Mouse (Mus musculus) embryo, embryonic 10.5 days (tissue): ENCODE results near the gene Mast3.
A peak's percentile ranks its signal among the peaks of the same experiment; 100 is the strongest.
"Not testable (repeated sequence)": the region's sequence is repeated elsewhere in the genome, so short reads cannot be mapped to it uniquely, and the experiment has no call there.

Experiments used
- DNase-seq: peaks from one replicate; pipeline ENCODE4 v3.0.0-alpha.2; 2015; ENCODE audit warnings: low spot score

The Mast3 gene

GRCm38 (mm10) chr8:70834071-70834470 lies 29.2 kb upstream of the Mast3 start:
- no peak for DNase-seq

- no peak for DNase-seq
These were observed 28.7 kb upstream of the Mast3 start for GRCm38 (mm10) chr8:70833520-70833919.

GRCm38 (mm10) chr8:70833018-70833482 lies 28.2 kb upstream of the Mast3 start:
- DNase-seq = no peak

- no peak for DNase-seq
These were observed 27.5 kb upstream of the Mast3 start for GRCm38 (mm10) chr8:70832371-70832770.

GRCm38 (mm10) chr8:70831517-70831916 lies 26.7 kb upstream of the Mast3 start:
- DNase-seq = no peak

GRCm38 (mm10) chr8:70827796-70828195 lies 22.9 kb upstream of the Mast3 start:
- no peak for DNase-seq

GRCm38 (mm10) chr8:70827010-70827409 lies 22.2 kb upstream of the Mast3 start:
- no peak for DNase-seq

- DNase-seq = no peak
These were observed 21.0 kb upstream of the Mast3 start for GRCm38 (mm10) chr8:70825816-70826215.

GRCm38 (mm10) chr8:70823802-70824201 lies 18.9 kb upstream of the Mast3 start:
- no peak for DNase-seq

GRCm38 (mm10) chr8:70822594-70822993 lies 17.7 kb upstream of the Mast3 start:
- not testable (repeated sequence) for DNase-seq

- DNase-seq = no peak
These were observed 17.1 kb upstream of the Mast3 start for GRCm38 (mm10) chr8:70821992-70822391.

- peak; percentile 88 for DNase-seq
These were observed 16.6 kb upstream of the Mast3 start for GRCm38 (mm10) chr8:70821399-70821962.

- peak; percentile 87 for DNase-seq
These were observed 15.5 kb upstream of the Mast3 start for GRCm38 (mm10) chr8:70820101-70820935.

GRCm38 (mm10) chr8:70816679-70817078 lies 11.8 kb upstream of the Mast3 start:
- no peak for DNase-seq

- DNase-seq = no peak
These were observed 8.0 kb upstream of the Mast3 start for GRCm38 (mm10) chr8:70812885-70813284.

- no peak for DNase-seq
These were observed 7.2 kb upstream of the Mast3 start for GRCm38 (mm10) chr8:70812055-70812454.

- DNase-seq = no peak
These were observed 6.3 kb upstream of the Mast3 start for GRCm38 (mm10) chr8:70810962-70811680.

GRCm38 (mm10) chr8:70808955-70809701 lies 4.3 kb upstream of the Mast3 start:
- no peak for DNase-seq

- no peak for DNase-seq
These were observed 3.4 kb upstream of the Mast3 start, which contains the start of gene Il12rb1 for GRCm38 (mm10) chr8:70808239-70808638. Il12rb1 (plus strand) TSS chr8:70808449.

GRCm38 (mm10) chr8:70807304-70807703 lies 2.5 kb upstream of the Mast3 start:
- DNase-seq = no peak

- no peak for DNase-seq
These were observed 1.7 kb upstream of the Mast3 start for GRCm38 (mm10) chr8:70806541-70806940.
